Mouse (Mus musculus): ENCODE data around the gene Nelfb.
A peak's percentile ranks its signal among the peaks of the same experiment; 100 is the strongest.
"Not testable (repeated sequence)": the region's sequence is repeated elsewhere in the genome, so short reads cannot be mapped to it uniquely, and the experiment has no call there.

Gene Nelfb

GRCm38 (mm10) chr2:25211121-25211670, at the start of gene Nelfb:
Nelfb (minus strand) TSS chr2:25211489.
- DNase-seq: peak; percentile 95 to 96

GRCm38 (mm10) chr2:25258887-25259286, 47.6 kb upstream of the Nelfb start:
- no peak for DNase-seq

- DNase-seq: not testable (repeated sequence)
Measured at GRCm38 (mm10) chr2:25257250-25257649, 46.0 kb upstream of the Nelfb start.

- DNase-seq: peak in 1 of 2 experiments; percentile 75
Measured at GRCm38 (mm10) chr2:25256443-25257109, 45.3 kb upstream of the Nelfb start.

DNA sequence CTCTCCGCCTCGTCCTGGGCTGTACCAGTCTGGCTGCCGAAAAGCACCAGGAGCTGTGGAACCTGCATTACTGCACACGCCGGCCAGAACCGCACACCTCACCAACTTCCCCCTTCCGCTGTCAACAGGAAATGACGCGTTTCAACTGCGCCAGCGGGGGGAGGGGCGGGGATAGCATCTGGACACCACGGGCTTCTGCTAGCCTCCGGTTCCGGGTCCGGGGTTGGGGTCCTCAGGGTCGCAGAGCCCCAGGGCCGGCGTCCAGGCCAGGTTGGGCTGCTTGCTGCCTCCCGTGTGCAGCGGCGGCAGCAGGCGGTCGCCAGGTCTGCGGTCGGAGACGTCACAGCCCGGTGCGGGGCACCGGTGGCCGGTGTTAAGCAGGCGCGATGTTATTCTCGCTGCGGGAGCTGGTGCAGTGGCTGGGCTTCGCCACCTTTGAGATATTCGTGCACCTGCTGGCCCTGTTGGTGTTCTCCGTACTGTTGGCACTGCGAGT, 44.0 kb upstream of the Nelfb start, which contains the start of gene Tmem203:
Tmem203 (plus strand) TSS at position 156 of the 496 bp plus-strand sequence.
- DNase-seq: peak; percentile 88 to 89

DNA sequence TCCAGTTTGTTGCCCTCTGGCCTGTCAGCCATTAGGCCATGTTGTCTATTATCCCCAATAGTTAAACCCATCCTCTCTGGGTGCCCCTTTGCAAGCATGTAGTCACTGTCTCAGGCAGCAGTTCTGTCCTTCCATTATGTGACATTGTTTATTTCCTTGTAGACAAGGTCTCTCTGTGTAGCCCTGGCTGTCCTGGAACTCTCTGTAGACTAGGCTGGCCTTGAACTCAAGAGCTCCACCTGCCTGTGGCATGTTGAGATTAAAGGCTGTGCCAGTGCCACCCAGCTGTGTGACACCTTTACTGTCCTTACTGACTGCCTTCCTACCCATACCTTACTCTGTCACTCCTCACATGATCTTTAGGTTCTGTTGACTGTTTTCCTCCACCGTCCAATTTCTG, 41.0 kb upstream of the Nelfb start:
- DNase-seq: peak in 1 of 2 experiments; percentile 40

GRCm38 (mm10) chr2:25246183-25247072, 35.1 kb upstream of the Nelfb start, which contains the start of gene AL732309.1:
AL732309.1 (minus strand) TSS chr2:25246863.
- no peak for DNase-seq

DNA sequence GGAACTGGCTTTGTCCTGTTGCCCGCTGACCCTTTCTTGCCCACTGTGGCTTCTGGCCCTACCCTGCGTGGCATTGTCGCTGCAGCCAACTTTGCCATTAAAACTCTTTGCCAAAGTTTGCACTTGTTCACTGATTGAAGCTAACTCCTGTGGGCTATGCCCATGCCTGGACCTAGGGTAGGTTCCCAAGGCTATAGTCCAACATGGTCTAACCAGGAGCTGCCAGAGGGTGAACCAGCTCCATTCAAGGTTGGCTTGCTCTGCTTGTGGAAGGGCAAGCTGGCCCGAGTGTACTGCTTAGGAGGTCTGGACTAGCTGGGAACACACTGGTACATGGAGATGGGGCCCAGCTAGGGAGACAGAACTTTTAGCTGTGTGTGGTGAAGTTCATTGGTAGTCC, 32.9 kb upstream of the Nelfb start:
- DNase-seq: no peak

DNA sequence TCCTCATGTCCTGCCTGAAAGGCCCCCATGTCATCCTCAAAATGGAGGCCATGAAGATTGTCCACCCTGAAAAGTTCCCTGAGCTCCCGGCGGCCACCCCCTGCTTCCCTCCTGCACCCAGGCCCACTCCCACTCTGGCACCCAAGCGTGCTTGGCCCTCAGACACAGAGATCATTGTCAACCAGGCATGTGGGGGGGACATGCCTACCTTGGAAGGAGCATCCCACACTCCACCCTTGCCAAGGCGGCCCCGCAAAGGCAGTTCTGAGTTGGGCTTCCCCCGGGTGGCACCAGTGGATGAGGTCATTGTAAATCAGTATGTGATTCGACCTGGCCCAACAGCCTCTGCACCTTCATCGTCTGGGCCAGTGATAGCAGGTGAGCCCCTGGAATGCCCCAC, 32.1 kb upstream of the Nelfb start:
- DNase-seq: no peak

GRCm38 (mm10) chr2:25242101-25242506, 30.8 kb upstream of the Nelfb start, which contains the start of the genes Rnf208 and Cysrt1:
Rnf208 (plus strand) TSS chr2:25242255.
Cysrt1 (minus strand) TSS chr2:25242452.
- DNase-seq: no peak

GRCm38 (mm10) chr2:25241438-25241775, 30.1 kb upstream of the Nelfb start:
- no peak for DNase-seq

DNA sequence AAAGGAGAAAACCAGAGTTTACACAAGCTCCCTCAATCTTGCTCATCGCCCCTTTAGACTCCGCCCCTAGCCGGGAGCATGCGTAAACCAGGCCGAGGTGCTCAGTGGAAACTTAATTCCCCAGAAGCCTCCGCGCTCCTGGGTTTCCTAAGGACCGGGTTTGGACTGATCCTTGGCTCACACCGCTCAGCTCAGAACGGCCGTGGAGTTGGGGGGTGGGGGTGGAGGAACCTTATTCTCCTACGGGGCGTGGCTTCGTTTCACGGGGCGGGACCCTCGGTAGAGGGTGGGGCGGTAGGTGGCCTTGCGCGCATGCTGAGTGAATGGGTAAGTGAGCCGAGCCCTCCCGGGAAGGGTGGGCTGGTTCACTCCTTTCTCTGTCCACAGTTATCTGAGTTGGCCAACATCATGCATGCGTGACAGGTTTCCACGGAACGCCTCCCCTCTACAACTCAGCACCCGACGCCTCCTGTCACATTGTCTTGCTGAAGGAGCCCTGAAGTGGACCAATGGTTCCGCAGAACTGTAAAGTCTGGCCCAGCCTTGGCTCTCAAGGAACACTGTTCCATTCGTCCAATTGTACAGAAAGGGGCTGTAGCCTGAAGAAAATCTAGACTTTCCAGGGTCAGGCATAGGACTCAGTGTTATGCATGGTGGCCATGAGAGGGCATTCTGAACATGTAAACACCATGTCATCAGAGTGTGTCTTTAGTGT, 29.6 kb upstream of the Nelfb start:
- peak; percentile 77 to 85 for DNase-seq

DNA sequence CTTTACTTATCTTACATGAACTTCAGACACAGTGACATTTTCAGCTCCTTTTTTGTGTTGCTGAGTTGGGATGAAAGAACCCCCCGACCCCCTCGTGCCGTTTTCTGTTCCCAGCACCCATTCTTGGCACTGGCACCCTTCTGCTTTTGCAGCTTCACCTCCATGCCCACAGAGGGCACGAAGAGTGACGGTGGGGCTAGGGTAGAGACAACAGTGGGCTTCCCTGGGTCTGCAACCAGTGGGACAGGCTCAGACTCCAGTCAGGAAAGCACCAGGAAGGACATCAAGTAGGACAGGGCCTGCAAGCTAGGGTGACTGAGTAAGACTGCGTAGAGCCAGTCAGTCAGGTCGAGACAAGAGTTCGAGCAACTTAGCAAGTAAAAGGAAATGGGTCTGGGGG, 29.0 kb upstream of the Nelfb start:
- no peak for DNase-seq

DNA sequence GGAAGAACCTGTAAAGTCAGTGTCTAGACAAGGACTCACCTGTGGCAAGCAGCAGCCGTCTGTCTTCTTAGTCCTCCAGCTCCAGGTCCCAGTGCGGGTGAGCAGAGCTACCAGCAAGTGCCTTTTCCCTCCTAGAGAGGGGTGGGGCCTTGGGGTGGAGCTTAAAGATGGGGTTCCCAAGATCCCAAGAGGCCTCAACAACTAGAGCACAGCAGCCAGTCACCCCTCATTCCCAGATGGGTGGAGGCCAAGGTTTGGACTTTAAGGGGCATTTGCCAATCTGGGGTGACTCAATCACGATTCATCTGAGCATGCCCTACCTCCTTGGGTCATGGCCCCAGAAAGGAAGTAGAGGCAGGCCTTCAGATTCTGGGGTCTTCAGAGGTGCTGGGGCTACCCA, 28.5 kb upstream of the Nelfb start:
- DNase-seq: no peak

- DNase-seq: no peak
Measured at GRCm38 (mm10) chr2:25238106-25238505, 26.8 kb upstream of the Nelfb start.

GRCm38 (mm10) chr2:25237522-25237921, 26.2 kb upstream of the Nelfb start:
- DNase-seq: peak in 1 of 2 experiments; percentile 64

DNA sequence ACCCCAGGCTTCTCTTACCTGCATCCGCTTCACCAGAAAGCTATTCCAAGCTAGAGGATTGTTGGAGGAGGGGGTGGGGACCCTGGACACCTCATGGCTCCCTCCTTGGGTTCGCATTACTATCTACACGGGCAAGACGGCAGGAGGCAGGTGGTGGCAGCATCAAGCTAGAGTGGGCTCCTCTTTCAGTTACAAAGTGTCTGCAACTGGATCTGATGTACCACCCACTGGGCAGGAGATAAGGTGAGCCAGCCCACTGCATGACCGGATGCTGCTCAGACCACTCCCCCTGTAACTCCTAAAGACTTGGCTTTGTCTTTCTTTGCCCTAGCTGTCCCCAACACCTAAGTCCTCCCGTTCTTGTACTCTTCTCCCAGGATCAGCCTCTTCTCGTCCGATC, 25.3 kb upstream of the Nelfb start, which contains the start of gene Rnf224:
Rnf224 (minus strand) TSS at position 174 of the 400 bp plus-strand sequence.
- no peak for DNase-seq

- DNase-seq: no peak
Measured at GRCm38 (mm10) chr2:25234551-25235220, 23.4 kb upstream of the Nelfb start.

GRCm38 (mm10) chr2:25234050-25234449, 22.8 kb upstream of the Nelfb start, which contains the start of gene Slc34a3:
Slc34a3 (minus strand) TSS chr2:25234364.
- DNase-seq: no peak

- no peak for DNase-seq
Measured at GRCm38 (mm10) chr2:25233421-25233820, 22.1 kb upstream of the Nelfb start.

DNA sequence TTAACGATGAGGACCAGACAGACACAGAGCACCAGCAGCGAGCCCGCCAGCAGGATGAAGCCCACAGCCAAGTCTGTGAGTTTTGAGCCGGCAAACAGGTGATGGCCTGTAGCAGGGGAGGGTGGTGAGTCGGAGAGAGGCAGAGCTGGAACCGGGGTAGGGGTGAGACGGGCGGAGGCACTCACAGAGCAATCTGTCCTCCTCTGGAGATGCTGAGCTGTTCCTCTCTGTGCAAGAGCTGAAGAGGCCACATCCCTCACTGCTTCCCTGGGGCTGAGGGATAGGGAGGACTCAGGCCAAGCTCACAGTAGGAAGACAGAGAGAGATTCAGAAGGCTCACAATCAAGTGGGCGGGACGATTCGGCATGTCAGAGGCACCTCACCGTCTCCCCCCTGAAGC, 19.7 kb upstream of the Nelfb start:
- DNase-seq: no peak

DNA sequence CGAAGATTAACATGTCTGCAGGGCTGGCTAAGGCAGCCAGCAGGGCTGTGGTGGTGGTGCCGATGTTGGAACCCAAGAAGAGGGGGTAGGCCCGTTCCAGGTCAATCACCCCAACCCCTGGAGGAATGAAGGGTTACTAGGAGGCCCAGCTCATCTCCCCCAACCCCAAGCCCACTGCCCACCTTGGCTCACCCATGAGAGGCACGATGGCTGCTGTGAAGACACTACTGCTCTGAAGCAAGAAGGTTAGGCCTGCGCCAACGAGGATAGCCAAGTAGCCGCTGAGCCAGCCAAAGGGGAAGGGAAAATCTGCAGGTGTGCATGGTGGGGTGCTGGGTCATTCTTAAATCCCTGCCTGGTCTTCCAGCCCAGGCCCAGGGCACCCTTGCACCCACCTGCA, 19.3 kb upstream of the Nelfb start:
- no peak for DNase-seq
